Comparison of ENCODE assay signal across 9 mouse cellular contexts in the genomic region with DNA sequence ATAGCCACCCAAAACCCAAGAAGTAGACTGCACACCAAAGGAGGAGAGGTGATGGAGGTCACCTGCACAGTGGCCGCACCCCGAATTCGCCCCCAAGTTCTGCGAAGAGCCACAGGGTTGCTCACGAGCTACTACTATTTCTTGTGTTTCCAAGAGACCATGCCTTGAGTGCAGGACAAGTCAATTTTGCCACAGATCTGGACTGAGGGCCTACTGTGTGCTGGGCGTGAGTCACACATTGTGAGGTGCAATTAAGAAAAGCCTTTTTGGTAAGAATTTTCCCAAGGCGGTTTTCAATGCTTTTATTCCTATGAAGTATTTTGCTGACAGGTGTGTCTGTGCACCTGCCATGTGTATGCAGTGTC. TPM values are rescaled to one million over a fixed set of nuclear protein-coding genes. Genes with fewer than 3 reads are reported as not detected.
DNase-seq lines count a peak whose midpoint lies in the region; ATAC-seq and TF ChIP-seq lines count a peak whose summit lies in the region.
"Had no signal": no experiment of that assay in that cellular context is flagged by ENCODE, and none has a peak within 500 bp of the region (broad histone marks: within the 10 kb centered on the region; RNA-seq: fewer than 3 reads in every experiment).

No protein-coding gene starts in this region.

- DNase-seq in heart, adult 2 months = no peak
- DNase-seq in heart, adult 18-20 months = no peak
- DNase-seq in neural tube, embryonic 11.5 days (ENCODE audit: low spot score) = no peak
- DNase-seq in neural tube, embryonic 10.5 days (ENCODE audit: extremely low spot score, low spot score) = no peak
- DNase-seq in liver, embryonic 13.5 days = no peak
- DNase-seq in thymus, postnatal 36 days = no peak
- DNase-seq in left cerebral cortex, postnatal 36 days (ENCODE audit: low spot score in 2 of 2) = no peak
- no peak for DNase-seq in spleen, postnatal 14 days (ENCODE audit: low spot score in 2 of 2)

- ATAC-seq in neural tube, embryonic 11.5 days (ENCODE audit: insufficient read depth, low FRiP score, low TSS enrichment) = no peak
- ATAC-seq in liver, embryonic 13.5 days (ENCODE audit: low read depth) = no peak

- 51% methylated on average over 7 of the region's 7 CpGs for WGBS in heart, adult 2 months
- WGBS in neural tube, embryonic 11.5 days = 42% methylated on average over 7 of the region's 7 CpGs
- 38% methylated on average over 7 of the region's 7 CpGs for WGBS in liver, embryonic 13.5 days (ENCODE audit: insufficient replicate concordance)

- H3K4me2 ChIP-seq in neural tube, embryonic 11.5 days (ENCODE audit: low read depth) = peak overlapping the region; percentile 85
- H3K4me2 ChIP-seq in liver, embryonic 13.5 days = peak overlapping the region; percentile 67

- no peaks in the 10 kb centered on the region for H3K9me3 ChIP-seq in neural tube, embryonic 11.5 days (ENCODE audit: control insufficient read depth, low read length)
- no peaks in the 10 kb centered on the region for H3K9me3 ChIP-seq in liver, embryonic 13.5 days (replicated peaks)

- no peak overlapping the region for H3K9ac ChIP-seq in heart, adult 2 months (ENCODE audit: low read depth, low read length)
- no peak overlapping the region for H3K9ac ChIP-seq in neural tube, embryonic 11.5 days (ENCODE audit: low read length)
- H3K9ac ChIP-seq in liver, embryonic 13.5 days = no peak overlapping the region

- H3K4me3 ChIP-seq in heart, adult 2 months = peak overlapping the region; percentile 71
- H3K4me3 ChIP-seq in neural tube, embryonic 11.5 days (ENCODE audit: low read depth, low read length) = peak overlapping the region; percentile 62
- peak overlapping the region; percentile 55 for H3K4me3 ChIP-seq in liver, embryonic 13.5 days (replicated peaks)

- H3K4me1 ChIP-seq in heart, adult 2 months (ENCODE audit: control insufficient read depth, insufficient read depth, low read length) = no peaks in the 10 kb centered on the region
- no peaks in the 10 kb centered on the region for H3K4me1 ChIP-seq in neural tube, embryonic 11.5 days (ENCODE audit: control insufficient read depth, insufficient read depth, low read length)
- no peaks in the 10 kb centered on the region for H3K4me1 ChIP-seq in liver, embryonic 13.5 days (replicated peaks)

- no peak for TF ChIP-seq EP300 in heart, adult 2 months (IDR thresholded peaks at IDR 0.05; ENCODE audit: insufficient read depth, low read depth, low read length)

- H3K79me2 ChIP-seq in heart, adult 2 months (replicated peaks; ENCODE audit: control insufficient read depth, insufficient read depth, low read length) = no peaks in the 10 kb centered on the region

- no peaks in the 10 kb centered on the region for H3K36me3 ChIP-seq in heart, adult 2 months (ENCODE audit: control insufficient read depth, insufficient read depth, low read length)
- no peaks in the 10 kb centered on the region for H3K36me3 ChIP-seq in neural tube, embryonic 11.5 days (ENCODE audit: control insufficient read depth, insufficient read depth, low read length)
- H3K36me3 ChIP-seq in liver, embryonic 13.5 days = no peaks in the 10 kb centered on the region

- H3K27me3 ChIP-seq in heart, adult 2 months (ENCODE audit: control insufficient read depth, insufficient read depth, low read length) = peaks cover 6% of the 10 kb centered on the region
- H3K27me3 ChIP-seq in neural tube, embryonic 11.5 days (ENCODE audit: control insufficient read depth, insufficient read depth, low read length) = no peaks in the 10 kb centered on the region
- peaks cover 37% of the 10 kb centered on the region for H3K27me3 ChIP-seq in liver, embryonic 13.5 days

- H3K27ac ChIP-seq in heart, adult 2 months = no peak overlapping the region
- H3K27ac ChIP-seq in neural tube, embryonic 11.5 days (ENCODE audit: low read depth, low read length) = no peak overlapping the region
- H3K27ac ChIP-seq in liver, embryonic 13.5 days = no peak overlapping the region
- H3K27ac ChIP-seq: macrophage had no signal

- no peak for TF ChIP-seq POLR2A in heart, adult 2 months (IDR thresholded peaks at IDR 0.05; ENCODE audit: insufficient read depth, low read depth, low read length)

- no peak for TF ChIP-seq CTCF in heart, adult 2 months (IDR thresholded peaks at IDR 0.05)

- intact Hi-C loops in heart, adult 2 months (cut with DNase I) = loop anchor here (5.0 kb wide), 1 partner anchor 201 kb away; no protein-coding TSS in a partner anchor
- intact Hi-C loops in left cerebral cortex, postnatal 36 days (cut with DNase I) = loop anchor here (5.0 kb wide), 2 partner anchors 54 to 206 kb away; partner anchors contain the start of genes Dbf4 and Slc25a40

RNA-seq across cellular contexts. Expression of gene Adam22, which starts 0.3 kb away (rescaled TPM):
- 1 to 10 TPM; 3.6 to 4.7 TPM for total RNA-seq in heart, adult 2 months (2021)
- polyA plus RNA-seq in heart, adult 2 months (2012; rRNA removed) = 1.7 and 3.3 TPM in 2 replicates
- total RNA-seq in heart, adult 18-20 months (2021) = 1 to 10 TPM; 5.1 to 5.7 TPM
- 15.1 and 15.9 TPM in 2 replicates for polyA plus RNA-seq in neural tube, embryonic 11.5 days (2014; fragmentation: Nextera tagmentation; extraction: Ambion mirVana)
- polyA plus RNA-seq in liver, embryonic 13.5 days (2015; fragmentation: Nextera tagmentation; extraction: Ambion mirVana) = 0.40 and 0.68 TPM in 2 replicates
- 100 to 1,000 TPM; 200 to 222 TPM for total RNA-seq in left cerebral cortex, postnatal 36 days (2021)

RNA-seq across cellular contexts. Expression of gene Dbf4, which starts 54.2 kb away (rescaled TPM):
- total RNA-seq in heart, adult 2 months (2021) = under 1 TPM; 0.77 to 0.94 TPM
- 0.53 and 0.56 TPM in 2 replicates for polyA plus RNA-seq in heart, adult 2 months (2012; rRNA removed)
- total RNA-seq in heart, adult 18-20 months (2021) = 1 to 10 TPM; 1.2 TPM
- polyA plus RNA-seq in neural tube, embryonic 11.5 days (2014; fragmentation: Nextera tagmentation; extraction: Ambion mirVana) = 66.3 and 72.2 TPM in 2 replicates
- 33.0 and 38.8 TPM in 2 replicates for polyA plus RNA-seq in liver, embryonic 13.5 days (2015; fragmentation: Nextera tagmentation; extraction: Ambion mirVana)
- total RNA-seq in left cerebral cortex, postnatal 36 days (2021) = 1 to 10 TPM; 2.9 to 3.5 TPM

RNA-seq across cellular contexts. Expression of gene Slc25a40, which starts 54.3 kb away (rescaled TPM):
- 1 to 10 TPM; 8.3 to 8.6 TPM for total RNA-seq in heart, adult 2 months (2021)
- 2.5 and 5.6 TPM in 2 replicates for polyA plus RNA-seq in heart, adult 2 months (2012; rRNA removed)
- 1 to 10 TPM; 7.9 to 8.6 TPM for total RNA-seq in heart, adult 18-20 months (2021)
- 8.3 and 8.8 TPM in 2 replicates for polyA plus RNA-seq in neural tube, embryonic 11.5 days (2014; fragmentation: Nextera tagmentation; extraction: Ambion mirVana)
- 3.8 and 5.6 TPM in 2 replicates for polyA plus RNA-seq in liver, embryonic 13.5 days (2015; fragmentation: Nextera tagmentation; extraction: Ambion mirVana)
- total RNA-seq in left cerebral cortex, postnatal 36 days (2021) = 10 to 100 TPM; 10.1 to 15.3 TPM

Comparison
In these comparisons a context has a peak if more than half of its experiments do, and no peak if none do; other contexts are left out.
1. RNA of gene Adam22, which starts 0.3 kb away (total RNA-seq): 200 to 222 TPM in left cerebral cortex, postnatal 36 days; 5.1 to 5.7 TPM in heart, adult 18-20 months and 3.6 to 4.7 TPM in heart, adult 2 months; every median in the first group is over 10 times any median in the second.
2. Peak in every context shown above with its lines, with median percentiles within 50 percentile points of each other: H3K4me3 ChIP-seq.